Mouse (Mus musculus) lung, postnatal 4 days (tissue): ENCODE measurements around the gene Fgfr2.
A peak's percentile ranks its signal among the peaks of the same experiment; 100 is the strongest.

Source experiments
- DNase-seq, 2 experiments: peaks; one replicate each; pipeline ENCODE4 v3.0.0; 2021

The Fgfr2 gene

GRCm38 (mm10) chr7:133123244-133123998, at the start of gene Fgfr2:
Gene Fgfr2, minus strand, starts transcription at chr7:133123350.
- peak; percentile 73 to 87 for DNase-seq

- peak in 1 of 2 experiments; percentile 29 for DNase-seq
Observed at GRCm38 (mm10) chr7:133171403-133172032, 48.4 kb upstream of the Fgfr2 start.

GRCm38 (mm10) chr7:133168928-133169327, 45.8 kb upstream of the Fgfr2 start:
- no peak for DNase-seq

- no peak for DNase-seq
Observed at GRCm38 (mm10) chr7:133167903-133168302, 44.8 kb upstream of the Fgfr2 start.

- no peak for DNase-seq
Observed at GRCm38 (mm10) chr7:133164770-133165169, 41.6 kb upstream of the Fgfr2 start.

GRCm38 (mm10) chr7:133163011-133163410, 39.9 kb upstream of the Fgfr2 start:
- DNase-seq = no peak

GRCm38 (mm10) chr7:133162131-133162530, 39.0 kb upstream of the Fgfr2 start:
- DNase-seq = peak in 1 of 2 experiments; percentile 29

GRCm38 (mm10) chr7:133161362-133162080, 38.4 kb upstream of the Fgfr2 start:
- DNase-seq = peak; percentile 17 to 59

GRCm38 (mm10) chr7:133159519-133159918, 36.4 kb upstream of the Fgfr2 start:
- no peak for DNase-seq

- DNase-seq = no peak
Observed at GRCm38 (mm10) chr7:133155621-133156020, 32.5 kb upstream of the Fgfr2 start.

- no peak for DNase-seq
Observed at GRCm38 (mm10) chr7:133154846-133155245, 31.7 kb upstream of the Fgfr2 start.

GRCm38 (mm10) chr7:133139689-133140336, 16.7 kb upstream of the Fgfr2 start:
- no peak for DNase-seq

- no peak for DNase-seq
Observed at GRCm38 (mm10) chr7:133133552-133133951, 10.4 kb upstream of the Fgfr2 start.

- DNase-seq = no peak
Observed at GRCm38 (mm10) chr7:133132702-133133101, 9.6 kb upstream of the Fgfr2 start.

- no peak for DNase-seq
Observed at GRCm38 (mm10) chr7:133124701-133125485, 1.7 kb upstream of the Fgfr2 start.

GRCm38 (mm10) chr7:133123999-133124700, 1.0 kb upstream of the Fgfr2 start, which contains the start of gene Ctbp2:
Gene Ctbp2, minus strand, starts transcription at chr7:133124354.
- DNase-seq = peak; percentile 93 to 95

- peak; percentile 68 to 75 for DNase-seq
Observed at GRCm38 (mm10) chr7:133122379-133123243, 539 bp downstream of the Fgfr2 start.

- peak; percentile 69 for DNase-seq
Observed at GRCm38 (mm10) chr7:133121661-133122378, 1.3 kb downstream of the Fgfr2 start.

- no peak for DNase-seq
Observed at GRCm38 (mm10) chr7:133121080-133121607, 2.0 kb downstream of the Fgfr2 start.
